ENCODE assay signal across 16 mouse cellular contexts in the genomic region with DNA sequence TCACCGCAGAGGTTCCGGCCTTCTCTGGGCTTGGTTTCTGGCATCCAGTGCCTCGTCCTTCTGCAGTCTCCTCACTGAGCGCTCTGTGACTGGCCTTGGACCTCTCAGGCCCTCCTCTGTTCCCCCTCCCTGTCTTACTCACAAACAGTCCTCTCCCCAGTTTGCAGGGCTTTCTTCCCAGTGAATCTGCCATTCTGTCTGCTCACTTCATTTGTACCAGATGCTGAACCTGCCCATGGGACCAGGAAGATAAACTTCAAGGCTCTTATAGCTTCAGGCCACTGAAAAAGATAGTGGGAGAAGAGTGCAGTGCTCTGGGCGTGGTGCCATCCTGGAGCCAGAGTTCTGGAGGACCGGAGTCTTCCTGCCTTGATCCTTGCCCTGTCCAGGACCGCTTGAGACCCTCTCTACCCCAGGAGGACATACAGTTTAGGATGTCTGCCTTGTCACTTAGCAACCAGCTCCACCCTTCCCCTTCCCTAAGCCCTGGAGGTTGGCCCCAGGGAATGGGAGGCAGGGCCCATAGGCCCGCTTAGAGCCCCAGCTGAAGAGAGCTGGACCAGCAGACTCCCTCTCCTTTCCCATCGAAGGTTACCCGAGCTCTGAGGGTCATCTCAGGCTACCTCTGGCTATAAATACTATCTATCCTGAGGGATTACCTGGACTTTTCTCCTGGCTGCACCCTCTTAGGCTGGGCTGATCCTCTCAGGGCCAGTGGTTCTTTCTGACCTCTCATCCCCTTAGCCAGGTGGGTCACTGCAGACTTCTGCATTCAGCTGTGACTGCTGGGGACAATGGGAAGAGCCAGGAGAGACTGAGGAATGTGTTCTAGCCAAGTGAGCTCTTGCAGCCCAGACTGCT. TPM values are rescaled to one million over a fixed set of nuclear protein-coding genes. Genes with fewer than 3 reads are reported as not detected.
DNase-seq lines count a peak whose midpoint lies in the region; ATAC-seq lines count a peak whose summit lies in the region.
"Had no signal": no experiment of that assay in that cellular context is flagged by ENCODE, and none has a peak within 500 bp of the region (broad histone marks: within the 10 kb centered on the region; RNA-seq: fewer than 3 reads in every experiment).

No protein-coding gene starts in this region.

- peak; percentile 96 for DNase-seq in heart, adult 11 months
- no peak for DNase-seq in heart, adult 8-10 months (ENCODE audit: low spot score)
- DNase-seq in ovary, adult 18-20 months (ENCODE audit: low spot score), result peak; percentile 58
- no peak for DNase-seq in ovary, postnatal 14 days (ENCODE audit: low spot score)
- peak; percentile 60 for DNase-seq in testis, postnatal 14 days (ENCODE audit: low spot score)
- no peak for DNase-seq in forebrain, embryonic 11.5 days (ENCODE audit: low spot score)
- DNase-seq: cerebellum, adult 11-12 months; embryo, embryonic 11 days; kidney, postnatal 10 days; layer of hippocampus, postnatal 36 days had no signal

- H3K9me3 ChIP-seq in heart, embryonic 13.5 days, result no peaks in the 10 kb centered on the region
- H3K9me3 ChIP-seq in forebrain, embryonic 12.5 days, result no peaks in the 10 kb centered on the region
- H3K9me3 ChIP-seq in forebrain, embryonic 11.5 days (ENCODE audit: control insufficient read depth, low read length), result no peaks in the 10 kb centered on the region
- H3K9me3 ChIP-seq: neural tube, embryonic 12.5 days had no signal

- H3K27me3 ChIP-seq in heart, embryonic 13.5 days (replicated peaks), result no peaks in the 10 kb centered on the region
- no peaks in the 10 kb centered on the region for H3K27me3 ChIP-seq in forebrain, embryonic 12.5 days
- H3K27me3 ChIP-seq in forebrain, embryonic 11.5 days (ENCODE audit: control insufficient read depth, insufficient read depth, low read length), result no peaks in the 10 kb centered on the region
- H3K27me3 ChIP-seq: neural tube, embryonic 12.5 days had no signal

- H3K4me1 ChIP-seq in heart, embryonic 13.5 days, result peaks cover 54% of the 10 kb centered on the region
- H3K4me1 ChIP-seq in forebrain, embryonic 12.5 days, result peaks cover 5% of the 10 kb centered on the region
- H3K4me1 ChIP-seq in forebrain, embryonic 11.5 days (replicated peaks; ENCODE audit: control insufficient read depth, insufficient read depth, low read length), result no peaks in the 10 kb centered on the region

- WGBS in heart, embryonic 13.5 days, result 64% methylated on average over 10 of the region's 10 CpGs
- WGBS in forebrain, embryonic 12.5 days, result 69% methylated on average over 10 of the region's 10 CpGs
- 78% methylated on average over 10 of the region's 10 CpGs for WGBS in forebrain, embryonic 11.5 days

- ATAC-seq in heart, embryonic 13.5 days (ENCODE audit: extremely low read depth, insufficient number of reproducible peaks, low FRiP score, low TSS enrichment), result peak; percentile 9; the same call in 1 of the 2 replicates
- no peak for ATAC-seq in forebrain, embryonic 12.5 days (ENCODE audit: low FRiP score)
- no peak for ATAC-seq in forebrain, embryonic 11.5 days (replicated peaks; ENCODE audit: low FRiP score)

- H3K27ac ChIP-seq in heart, embryonic 13.5 days (replicated peaks), result peak overlapping the region; percentile 51
- H3K27ac ChIP-seq in forebrain, embryonic 12.5 days, result no peak overlapping the region
- no peak overlapping the region for H3K27ac ChIP-seq in forebrain, embryonic 11.5 days (ENCODE audit: low read depth, low read length)
- H3K27ac ChIP-seq: liver, embryonic 14.5 days; neural tube, embryonic 12.5 days had no signal

- peak overlapping the region; percentile 50; the same call in 1 of the 2 replicates for H3K9ac ChIP-seq in heart, embryonic 13.5 days
- H3K9ac ChIP-seq in forebrain, embryonic 12.5 days, result no peak overlapping the region
- H3K9ac ChIP-seq in forebrain, embryonic 11.5 days (ENCODE audit: low read length), result no peak overlapping the region
- H3K9ac ChIP-seq: liver, embryonic 14.5 days; neural tube, embryonic 12.5 days had no signal

- no peak overlapping the region for H3K4me3 ChIP-seq in heart, embryonic 13.5 days
- H3K4me3 ChIP-seq in forebrain, embryonic 12.5 days (replicated peaks), result no peak overlapping the region
- H3K4me3 ChIP-seq in forebrain, embryonic 11.5 days (ENCODE audit: low read depth, low read length), result no peak overlapping the region
- H3K4me3 ChIP-seq: neural tube, embryonic 12.5 days had no signal

- no peaks in the 10 kb centered on the region for H3K36me3 ChIP-seq in heart, embryonic 13.5 days
- no peaks in the 10 kb centered on the region for H3K36me3 ChIP-seq in forebrain, embryonic 12.5 days (replicated peaks)
- H3K36me3 ChIP-seq in forebrain, embryonic 11.5 days (ENCODE audit: control insufficient read depth, insufficient read depth, low read length), result no peaks in the 10 kb centered on the region
- H3K36me3 ChIP-seq: neural tube, embryonic 12.5 days had no signal

- no peak overlapping the region for H3K4me2 ChIP-seq in heart, embryonic 13.5 days
- H3K4me2 ChIP-seq in forebrain, embryonic 12.5 days, result no peak overlapping the region
- H3K4me2 ChIP-seq in forebrain, embryonic 11.5 days (ENCODE audit: low read depth, low read length, severe bottlenecking), result no peak overlapping the region
- H3K4me2 ChIP-seq: neural tube, embryonic 12.5 days had no signal

RNA-seq across cellular contexts. Expression of a gene that starts 13.9 kb away (rescaled TPM):
- total RNA-seq in heart, adult 8-10 months (2022), result under 1 TPM in 3 of 4 experiments, not detected in 1; 0.49 to 0.63 (median 0.53) TPM
- not detected in 2 replicates for polyA plus RNA-seq in heart, embryonic 13.5 days (2015; fragmentation: Nextera tagmentation; extraction: Ambion mirVana)
- polyA plus RNA-seq in forebrain, embryonic 12.5 days (2016; fragmentation: Nextera tagmentation; extraction: Ambion mirVana), result 0.28 and 0.49 TPM in 2 replicates
- polyA plus RNA-seq in forebrain, embryonic 11.5 days (2014; fragmentation: Nextera tagmentation; extraction: Ambion mirVana), result not detected in 2 replicates
- total RNA-seq: hematopoietic stem cell, adult 5-6 weeks; layer of hippocampus, postnatal 36 days; megakaryocyte progenitor cell, adult 5-6 weeks had no signal

RNA-seq across cellular contexts. Expression of a gene that starts 23.5 kb away (rescaled TPM):
- 1 to 10 TPM in 3 of 4 experiments, under 1 TPM in 1; 0.92 to 2.5 (median 1.5) TPM for total RNA-seq in heart, adult 8-10 months (2022)
- polyA plus RNA-seq in heart, embryonic 13.5 days (2015; fragmentation: Nextera tagmentation; extraction: Ambion mirVana), result 0.44 and 1.4 TPM in 2 replicates
- polyA plus RNA-seq in forebrain, embryonic 12.5 days (2016; fragmentation: Nextera tagmentation; extraction: Ambion mirVana), result 1.1 and 1.5 TPM in 2 replicates
- polyA plus RNA-seq in forebrain, embryonic 11.5 days (2014; fragmentation: Nextera tagmentation; extraction: Ambion mirVana), result 1.1 and 1.9 TPM in 2 replicates

RNA-seq across cellular contexts. Expression of a gene that starts 30.1 kb away (rescaled TPM):
- total RNA-seq in heart, adult 8-10 months (2022), result under 1 TPM in 2 of 4 experiments, not detected in 2; 0.22 to 0.31 TPM
- polyA plus RNA-seq in heart, embryonic 13.5 days (2015; fragmentation: Nextera tagmentation; extraction: Ambion mirVana), result not detected in 2 replicates
- 0.14 TPM in 2 replicates for polyA plus RNA-seq in forebrain, embryonic 12.5 days (2016; fragmentation: Nextera tagmentation; extraction: Ambion mirVana)
- polyA plus RNA-seq in forebrain, embryonic 11.5 days (2014; fragmentation: Nextera tagmentation; extraction: Ambion mirVana), result 0.13 TPM in 1 of 2 replicates, not detected in the other
- total RNA-seq: hematopoietic stem cell, adult 5-6 weeks; megakaryocyte progenitor cell, adult 5-6 weeks had no signal
- polyA plus RNA-seq: neural tube, embryonic 12.5 days had no signal

RNA-seq across cellular contexts. Expression of a gene that starts 40.3 kb away (rescaled TPM):
- total RNA-seq in heart, adult 8-10 months (2022), result 10 to 100 TPM; 15.9 to 18.2 (median 16.5) TPM
- 12.8 and 14.6 TPM in 2 replicates for polyA plus RNA-seq in heart, embryonic 13.5 days (2015; fragmentation: Nextera tagmentation; extraction: Ambion mirVana)
- polyA plus RNA-seq in forebrain, embryonic 12.5 days (2016; fragmentation: Nextera tagmentation; extraction: Ambion mirVana), result 7.1 and 7.8 TPM in 2 replicates
- 8.5 and 9.7 TPM in 2 replicates for polyA plus RNA-seq in forebrain, embryonic 11.5 days (2014; fragmentation: Nextera tagmentation; extraction: Ambion mirVana)

RNA-seq across cellular contexts. Expression of a gene that starts 41.0 kb away (rescaled TPM):
- total RNA-seq in heart, adult 8-10 months (2022), result 10 to 100 TPM; 16.0 to 23.9 (median 20.6) TPM
- polyA plus RNA-seq in heart, embryonic 13.5 days (2015; fragmentation: Nextera tagmentation; extraction: Ambion mirVana), result 17.2 and 22.1 TPM in 2 replicates
- 32.2 and 36.7 TPM in 2 replicates for polyA plus RNA-seq in forebrain, embryonic 12.5 days (2016; fragmentation: Nextera tagmentation; extraction: Ambion mirVana)
- polyA plus RNA-seq in forebrain, embryonic 11.5 days (2014; fragmentation: Nextera tagmentation; extraction: Ambion mirVana), result 38.2 and 39.9 TPM in 2 replicates

Comparison
In these comparisons a context has a peak if more than half of its experiments do, and no peak if none do; other contexts are left out.
1. DNase-seq: peak in heart, adult 11 months (single experiment), ovary, adult 18-20 months (single experiment) and testis, postnatal 14 days (single experiment); none in heart, adult 8-10 months (single experiment), ovary, postnatal 14 days (single experiment) and forebrain, embryonic 11.5 days (single experiment).